ENCODE assay signal across 15 mouse cellular contexts in genomic region chr19:56710131-56710905, GRCm38 (mm10). TPM values are rescaled to one million over a fixed set of nuclear protein-coding genes. Genes with fewer than 3 reads are reported as not detected.
DNase-seq lines count a peak whose midpoint lies in the region; ATAC-seq lines count a peak whose summit lies in the region.
"Had no signal": no experiment of that assay in that cellular context is flagged by ENCODE, and none has a peak within 500 bp of the region (broad histone marks: within the 10 kb centered on the region; RNA-seq: fewer than 3 reads in every experiment).

No protein-coding gene starts in this region.

- H3K4me1 ChIP-seq in midbrain, embryonic 11.5 days (ENCODE audit: control insufficient read depth, insufficient read depth, low read length), result no peaks in the 10 kb centered on the region; the same call in 1 of the 2 replicates
- peaks cover 11% of the 10 kb centered on the region; the same call in 1 of the 2 replicates for H3K4me1 ChIP-seq in intestine, embryonic 15.5 days (replicated peaks)
- H3K4me1 ChIP-seq: liver, embryonic 13.5 days; neural tube, embryonic 13.5 days had no signal

- no peak overlapping the region for H3K4me3 ChIP-seq in midbrain, embryonic 11.5 days (ENCODE audit: low read depth, low read length)
- H3K4me3 ChIP-seq in intestine, embryonic 15.5 days (replicated peaks), result no peak overlapping the region
- H3K4me3 ChIP-seq: liver, embryonic 13.5 days; neural tube, embryonic 13.5 days had no signal

- H3K27me3 ChIP-seq in midbrain, embryonic 11.5 days (ENCODE audit: control insufficient read depth, insufficient read depth, low read length), result no peaks in the 10 kb centered on the region
- no peaks in the 10 kb centered on the region for H3K27me3 ChIP-seq in intestine, embryonic 15.5 days (replicated peaks)
- H3K27me3 ChIP-seq: neural tube, embryonic 13.5 days had no signal

- H3K27ac ChIP-seq in midbrain, embryonic 11.5 days (ENCODE audit: low read depth, low read length), result no peak overlapping the region
- no peak overlapping the region for H3K27ac ChIP-seq in intestine, embryonic 15.5 days
- H3K27ac ChIP-seq: hindbrain, embryonic 14.5 days; liver, embryonic 13.5 days; neural tube, embryonic 13.5 days had no signal

- no peak overlapping the region for H3K4me2 ChIP-seq in midbrain, embryonic 11.5 days
- no peak overlapping the region for H3K4me2 ChIP-seq in intestine, embryonic 15.5 days (replicated peaks)
- H3K4me2 ChIP-seq: hindbrain, embryonic 14.5 days; liver, embryonic 13.5 days; neural tube, embryonic 13.5 days had no signal

- H3K9ac ChIP-seq in midbrain, embryonic 11.5 days (ENCODE audit: low read length), result no peak overlapping the region
- no peak overlapping the region for H3K9ac ChIP-seq in intestine, embryonic 15.5 days
- H3K9ac ChIP-seq: hindbrain, embryonic 14.5 days; liver, embryonic 13.5 days; neural tube, embryonic 13.5 days had no signal

- H3K36me3 ChIP-seq in midbrain, embryonic 11.5 days (ENCODE audit: control insufficient read depth, insufficient read depth, low read length), result no peaks in the 10 kb centered on the region
- no peaks in the 10 kb centered on the region for H3K36me3 ChIP-seq in intestine, embryonic 15.5 days
- H3K36me3 ChIP-seq: liver, embryonic 13.5 days; neural tube, embryonic 13.5 days had no signal

- peak; percentile 81 for ATAC-seq in frontal cortex, adult (ENCODE audit: low TSS enrichment)
- ATAC-seq in midbrain, embryonic 11.5 days (ENCODE audit: low FRiP score), result no peak
- ATAC-seq in intestine, embryonic 15.5 days, result no peak

- peak; percentile 60 for DNase-seq in layer of hippocampus, adult 11-12 months (ENCODE audit: low spot score)
- DNase-seq in layer of hippocampus, postnatal 10 days (ENCODE audit: low spot score in 2 of 2), result no peak
- peak; percentile 77 to 91 for DNase-seq in frontal cortex, postnatal 36 days (ENCODE audit: low spot score in 2 of 2)
- DNase-seq in retina, postnatal 7 days (ENCODE audit: low read depth, low spot score), result peak; percentile 62
- DNase-seq in midbrain, embryonic 11.5 days (ENCODE audit: low spot score, missing footprints), result no peak
- DNase-seq in heart, postnatal 4 days, result no peak
- DNase-seq: gastrocnemius, postnatal 14 days; kidney, adult 2 months; liver, embryonic 13.5 days; lung, postnatal 4 days had no signal

- H3K9me3 ChIP-seq in midbrain, embryonic 11.5 days (ENCODE audit: control insufficient read depth, low read length), result no peaks in the 10 kb centered on the region
- H3K9me3 ChIP-seq in intestine, embryonic 15.5 days, result no peaks in the 10 kb centered on the region
- H3K9me3 ChIP-seq: liver, embryonic 13.5 days; neural tube, embryonic 13.5 days had no signal

- WGBS in midbrain, embryonic 11.5 days, result 86% methylated on average over 17 of the region's 17 CpGs
- 74% methylated on average over 17 of the region's 17 CpGs for WGBS in intestine, embryonic 15.5 days

RNA-seq across cellular contexts. Expression of gene Adrb1, which starts 11.7 kb away (rescaled TPM):
- total RNA-seq in layer of hippocampus, postnatal 10 days (2021), result 10 to 100 TPM; 12.1 to 12.8 TPM
- 0.15 and 0.28 TPM in 2 replicates for polyA plus RNA-seq in midbrain, embryonic 11.5 days (2014; fragmentation: Nextera tagmentation; extraction: Ambion mirVana)
- 10 to 100 TPM; 30.3 to 33.8 TPM for total RNA-seq in heart, postnatal 4 days (2021)
- 0.75 and 1.1 TPM in 2 replicates for polyA plus RNA-seq in intestine, embryonic 15.5 days (2015; fragmentation: Nextera tagmentation; extraction: Ambion mirVana)
- total RNA-seq: common myeloid progenitor, adult 5-6 weeks had no signal

Comparison
In these comparisons a context has a peak if more than half of its experiments do, and no peak if none do; other contexts are left out.
1. DNase-seq: peak in layer of hippocampus, adult 11-12 months (single experiment), frontal cortex, postnatal 36 days (2 of 2) and retina, postnatal 7 days (single experiment); none in layer of hippocampus, postnatal 10 days (0 of 2), midbrain, embryonic 11.5 days (single experiment) and heart, postnatal 4 days (single experiment).